Mouse (Mus musculus): ENCODE measurements around the gene Grm6.

Gene Grm6

DNA sequence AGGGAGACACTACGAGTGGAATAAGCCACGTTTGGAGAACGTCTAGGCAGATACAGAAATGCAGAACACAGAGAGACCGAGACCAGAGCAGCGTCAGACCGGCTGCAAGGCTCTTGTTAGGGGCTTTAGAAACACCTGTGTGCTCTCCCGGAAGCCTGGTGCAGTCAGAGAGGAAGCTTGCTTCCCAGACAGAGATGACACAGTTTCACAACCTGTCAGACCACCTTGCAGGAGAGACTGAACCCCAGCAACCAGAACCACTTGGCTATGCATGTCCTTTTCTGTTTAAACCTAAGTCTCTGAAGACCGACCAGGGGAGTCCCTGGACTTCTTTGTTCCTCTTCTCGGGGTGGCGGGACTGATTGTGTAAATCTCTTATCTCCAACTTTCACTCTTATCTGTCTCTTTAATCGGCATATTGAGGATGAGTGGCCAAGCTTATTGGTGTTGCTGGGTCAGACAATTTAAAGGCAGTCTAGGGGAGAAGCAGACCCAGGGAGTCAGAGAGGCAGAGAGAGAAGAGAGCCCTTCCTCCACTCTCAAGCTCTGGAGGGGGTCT lies at the start of gene Grm6:
TSS of gene Grm6 (plus strand) at position 509 of the 559 bp plus-strand sequence.
- no peak for DNase-seq

DNA sequence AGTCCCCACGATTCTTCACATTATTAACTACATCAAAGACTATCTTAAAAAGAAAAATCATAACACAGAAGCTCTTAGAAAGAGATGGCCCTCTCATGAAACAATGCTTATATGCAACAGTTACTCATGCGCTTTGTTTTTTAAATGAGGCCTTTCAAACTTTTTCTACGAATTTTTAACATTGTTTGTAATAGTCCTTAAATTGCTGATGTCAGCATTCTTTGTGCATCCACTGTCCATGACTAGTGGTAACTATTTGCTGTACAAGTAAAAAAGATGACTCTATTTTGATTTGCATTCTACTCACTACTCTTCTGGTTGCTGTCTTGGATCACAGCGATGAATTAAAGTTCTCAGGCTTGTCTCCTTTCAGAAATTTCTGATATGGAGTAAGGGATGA lies 36.3 kb upstream of the Grm6 start:
- no peak for DNase-seq

DNA sequence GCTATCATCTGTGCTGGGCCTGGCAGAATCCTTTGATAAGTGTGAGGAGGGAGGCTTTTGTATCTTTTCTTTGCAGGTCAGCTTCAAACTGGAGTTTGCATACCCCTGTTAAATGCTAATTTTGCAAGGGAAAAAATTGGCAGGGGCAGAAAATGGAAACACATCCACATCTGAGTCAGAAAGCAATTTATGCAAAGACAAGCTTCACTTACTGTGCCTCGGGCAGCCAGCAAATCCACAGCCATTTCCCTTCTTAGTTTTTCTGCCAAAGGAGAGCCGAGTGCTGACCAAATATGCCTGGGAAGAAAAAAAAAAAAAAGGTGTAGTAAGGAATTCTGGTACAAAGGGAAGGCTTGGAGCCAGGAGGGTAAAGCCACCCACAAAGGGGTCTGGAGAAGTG lies 24.3 kb upstream of the Grm6 start:
- DNase-seq = no peak

DNA sequence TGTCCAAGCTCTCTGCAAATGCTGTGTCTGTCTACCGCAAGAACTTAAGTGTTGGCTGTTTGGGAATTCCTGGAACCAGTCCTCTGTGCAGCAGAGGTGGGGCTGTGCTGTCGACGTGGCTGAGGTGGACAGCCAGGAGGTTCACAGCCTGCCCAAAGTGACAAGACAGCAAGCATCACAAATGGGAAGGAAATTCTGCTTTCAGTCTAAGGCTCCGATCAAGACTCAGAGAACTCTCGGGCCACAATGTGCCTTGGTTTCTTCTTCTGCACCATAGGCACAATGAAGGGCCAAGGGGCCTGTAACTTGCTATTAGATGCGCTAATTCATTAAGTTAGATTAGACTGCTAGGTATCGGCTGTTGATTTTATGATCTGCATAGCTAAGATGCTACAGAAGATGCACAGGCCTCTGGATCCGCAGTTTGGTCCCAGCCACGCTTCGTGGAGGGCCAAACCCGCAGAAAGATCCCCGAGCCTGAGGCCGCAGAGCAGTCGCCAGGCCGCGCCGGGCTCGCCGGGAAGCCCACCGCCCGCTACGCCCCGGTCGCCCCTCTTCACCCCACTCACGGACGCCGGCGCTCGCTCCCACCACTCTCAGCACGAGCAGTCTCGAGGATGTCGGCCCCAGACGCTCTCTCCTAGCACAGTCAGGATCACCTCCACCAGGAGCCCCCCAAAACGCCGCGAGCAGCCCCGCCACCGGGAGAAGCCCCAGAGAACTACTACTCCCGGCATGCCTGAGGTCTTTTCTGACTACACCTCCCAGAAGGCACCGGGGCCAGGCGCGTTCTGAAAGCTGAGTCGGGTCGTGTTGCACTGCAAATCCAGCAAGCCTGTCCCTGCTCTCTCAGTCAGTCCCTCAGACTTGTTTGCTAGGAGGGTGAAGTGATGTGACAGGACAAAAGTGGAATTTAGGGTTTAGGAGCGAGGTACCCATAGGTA lies 23.2 kb upstream of the Grm6 start, which contains the start of gene Zfp354c:
TSS of gene Zfp354c (minus strand) at position 715 of the 944 bp plus-strand sequence.
- peak; percentile 86 for DNase-seq

DNA sequence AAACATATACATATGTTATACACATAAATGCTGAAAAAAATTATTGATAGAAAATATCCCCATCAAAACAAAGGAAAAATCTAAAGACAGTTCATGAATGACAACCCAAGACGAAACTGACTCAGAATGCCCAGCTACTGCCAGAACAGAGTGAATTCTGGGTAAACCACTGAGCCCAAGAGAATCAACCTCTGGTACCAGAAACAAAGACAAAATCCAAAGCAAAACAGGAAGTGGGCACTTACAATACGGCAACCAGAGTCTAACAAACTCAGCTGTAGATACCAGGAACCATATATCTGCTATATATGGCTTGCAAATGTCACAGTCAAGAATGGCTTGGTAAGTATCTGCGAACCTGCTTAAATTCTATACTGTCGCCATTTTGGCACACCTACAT lies 14.8 kb upstream of the Grm6 start:
- DNase-seq = no peak

DNA sequence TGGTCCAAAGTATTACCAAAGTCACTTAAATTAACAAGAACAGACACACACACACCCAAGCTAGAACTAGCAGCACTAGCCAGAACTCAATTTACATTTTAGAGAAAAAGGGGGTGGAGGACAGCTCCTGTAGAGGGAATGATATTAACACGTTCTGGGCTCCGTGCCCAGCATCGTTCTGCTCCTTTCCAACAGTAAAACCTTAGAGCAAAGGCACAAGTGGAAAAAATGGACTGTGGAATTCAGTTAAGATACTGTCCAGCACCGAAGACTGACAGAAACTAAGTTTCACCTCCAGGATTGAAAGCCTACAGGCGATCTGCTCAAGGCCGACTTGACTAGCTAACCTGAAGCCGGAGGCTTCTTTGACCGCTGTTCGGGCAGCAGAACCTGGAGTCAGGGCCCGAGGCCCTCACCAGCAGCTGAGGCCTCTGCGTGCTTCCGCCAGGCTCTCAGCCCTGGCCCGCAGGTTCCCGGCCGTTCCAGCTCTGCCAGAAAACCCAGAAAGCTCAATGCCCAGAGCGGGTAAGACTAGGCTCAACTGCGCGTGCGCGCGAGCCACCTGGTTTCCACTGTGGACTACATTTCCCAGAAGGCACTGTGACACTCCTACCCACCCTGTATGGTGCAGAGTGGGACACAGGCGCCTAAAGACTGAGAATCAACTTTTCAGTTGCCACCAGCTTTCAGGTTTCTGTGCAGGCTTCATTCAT lies 9.3 kb upstream of the Grm6 start, which contains the start of gene Zfp879:
TSS of gene Zfp879 (minus strand) at position 530 of the 713 bp plus-strand sequence.
- DNase-seq = peak; percentile 97

DNA sequence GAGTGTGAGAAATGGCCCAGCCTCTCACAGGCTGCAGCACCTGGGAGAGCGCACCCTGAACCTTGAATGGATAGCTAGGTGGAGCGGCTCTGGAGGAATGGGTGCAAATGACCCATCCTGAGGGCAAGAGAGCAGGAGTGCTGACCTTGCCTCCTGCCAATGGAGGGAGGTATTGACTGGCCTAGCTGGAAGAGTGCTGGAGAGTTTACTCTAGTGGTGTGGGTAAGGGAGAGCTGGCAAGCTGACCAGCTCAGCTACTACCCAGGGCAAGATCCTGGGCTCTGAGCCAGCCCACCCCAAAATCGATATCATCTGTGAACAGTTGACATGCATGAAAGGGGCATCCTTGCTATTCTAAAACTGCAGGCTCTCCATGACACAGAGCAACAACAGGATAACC lies 4.5 kb upstream of the Grm6 start:
- no peak for DNase-seq

DNA sequence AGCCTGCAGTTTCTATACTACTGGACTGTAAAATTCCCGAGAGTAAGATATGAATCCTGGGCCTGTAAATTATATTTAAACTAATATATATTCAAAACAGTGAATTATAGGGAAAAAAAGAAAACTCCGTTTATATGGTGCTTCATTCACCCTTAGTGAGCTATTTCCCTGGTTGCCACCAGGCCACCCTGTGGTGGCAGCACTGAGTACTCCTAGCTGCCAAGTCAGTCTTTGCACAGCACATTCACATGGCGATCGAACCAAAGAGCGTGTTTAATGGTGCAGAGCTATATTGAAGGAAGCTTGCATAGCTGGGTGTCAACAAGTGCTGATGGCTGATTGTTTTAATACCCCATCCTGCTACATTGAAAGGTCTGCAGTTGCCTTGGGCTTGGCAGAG lies 3.4 kb upstream of the Grm6 start:
- DNase-seq = peak; percentile 34

DNA sequence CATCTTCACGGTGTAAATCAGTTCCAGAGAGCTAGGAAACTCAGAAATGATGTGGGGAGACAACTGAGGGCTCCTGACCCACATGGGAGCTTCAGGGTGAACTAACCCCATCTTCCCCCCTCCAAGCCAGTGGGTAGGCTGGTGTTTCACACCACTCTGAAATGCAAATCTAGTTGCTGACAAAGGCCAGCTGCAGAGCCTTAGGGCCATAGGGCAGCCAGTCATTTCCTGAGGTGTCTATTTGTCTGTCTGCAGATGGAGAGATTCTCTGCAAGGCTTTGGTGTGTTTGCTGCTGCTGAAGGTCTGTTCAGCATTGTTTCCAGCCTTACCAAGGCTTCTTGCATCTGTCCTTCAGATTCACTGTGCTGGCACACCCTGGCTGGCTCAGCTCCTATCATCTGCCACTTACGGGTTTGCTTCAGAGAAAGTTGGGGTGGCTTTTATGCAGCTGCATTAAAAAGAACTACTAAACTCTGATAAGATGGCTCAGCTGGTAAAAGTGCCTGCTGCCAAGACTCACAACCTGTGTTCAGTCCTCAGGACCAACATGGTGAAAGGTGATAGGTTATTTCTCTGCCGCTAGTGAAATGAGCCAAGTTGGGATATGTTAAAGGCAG lies 1.9 kb upstream of the Grm6 start:
- DNase-seq = no peak

DNA sequence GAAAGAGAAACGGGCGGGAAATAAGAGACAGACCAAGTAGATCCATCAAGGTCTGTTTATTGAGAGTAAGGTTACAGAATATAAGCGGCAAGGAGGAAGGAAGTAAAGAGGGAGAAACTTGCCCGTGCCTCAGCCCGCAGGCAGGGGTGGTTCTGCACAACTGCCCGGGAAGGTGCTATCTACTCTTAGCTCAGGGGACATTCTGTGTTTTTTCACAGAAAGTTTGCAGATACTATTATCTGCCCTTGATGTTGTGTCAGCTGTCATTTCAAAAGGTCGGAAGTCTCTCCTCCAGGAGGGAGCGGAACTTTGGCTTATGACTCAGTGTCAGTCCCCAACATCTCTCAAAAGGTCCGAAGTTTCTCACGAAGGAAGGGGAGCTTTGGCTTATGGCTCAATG lies 1.2 kb upstream of the Grm6 start:
- DNase-seq = no peak

DNA sequence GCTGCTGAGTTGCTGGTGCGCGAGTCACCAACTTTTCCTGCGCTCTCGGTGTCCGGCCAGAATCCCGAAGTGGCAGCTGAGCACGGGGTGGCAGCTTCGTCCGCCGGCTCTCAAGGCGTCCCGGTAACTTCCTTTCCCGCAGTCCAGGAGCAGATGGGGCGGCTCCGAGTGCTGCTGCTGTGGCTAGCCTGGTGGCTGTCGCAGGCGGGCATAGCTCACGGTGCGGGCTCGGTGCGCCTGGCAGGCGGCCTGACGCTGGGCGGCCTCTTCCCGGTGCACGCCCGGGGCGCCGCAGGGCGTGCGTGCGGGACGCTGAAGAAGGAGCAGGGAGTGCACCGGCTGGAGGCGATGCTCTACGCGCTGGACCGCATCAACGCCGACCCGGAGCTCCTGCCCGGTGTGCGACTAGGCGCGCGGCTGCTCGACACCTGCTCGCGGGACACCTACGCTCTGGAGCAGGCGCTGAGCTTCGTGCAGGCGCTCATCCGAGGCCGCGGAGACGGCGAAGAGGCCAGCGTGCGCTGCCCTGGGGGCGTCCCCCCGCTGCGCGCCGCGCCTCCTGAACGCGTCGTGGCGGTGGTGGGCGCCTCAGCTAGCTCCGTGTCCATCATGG lies 610 bp downstream of the Grm6 start:
- peak; percentile 22 for DNase-seq

DNA sequence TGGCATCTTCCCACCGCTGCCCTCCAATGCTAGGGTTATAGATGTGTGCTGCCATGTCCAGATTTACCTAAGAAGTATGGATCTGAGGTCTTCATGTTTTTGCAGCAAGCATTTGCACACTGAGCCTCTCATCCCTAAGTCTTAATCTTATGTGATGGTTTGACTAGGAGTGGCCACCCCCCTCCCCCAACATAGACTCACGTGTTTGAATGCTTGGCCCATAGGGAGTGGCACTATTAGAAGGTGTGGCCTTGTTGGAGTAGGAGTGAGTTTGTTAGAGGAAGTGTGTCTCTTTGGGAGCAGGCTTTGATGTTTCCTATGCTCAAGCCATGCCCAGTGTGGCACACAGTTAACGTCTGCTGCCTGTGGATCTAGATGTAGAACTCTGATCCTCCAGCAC lies 28.2 kb downstream of the Grm6 start:
- no peak for DNase-seq

DNA sequence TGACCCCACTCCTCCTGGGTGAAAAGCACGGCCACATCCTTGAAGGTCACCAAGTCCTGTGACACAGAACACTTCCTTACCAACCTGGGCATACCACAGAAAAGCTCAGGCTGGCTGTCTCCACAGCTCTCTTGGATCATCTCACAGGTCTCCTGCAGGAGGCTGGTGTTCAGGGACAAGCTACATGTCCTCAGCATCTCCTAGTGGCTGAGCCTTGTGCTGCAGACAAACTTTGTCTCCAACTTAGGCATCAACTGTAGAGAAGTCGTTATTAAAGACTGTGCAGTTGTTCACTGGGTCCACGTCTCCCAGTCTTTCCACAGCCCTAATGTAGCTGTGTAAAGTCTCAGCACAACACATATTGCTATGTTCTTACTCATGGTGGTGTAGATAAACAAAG lies 33.3 kb downstream of the Grm6 start:
- DNase-seq = no peak

DNA sequence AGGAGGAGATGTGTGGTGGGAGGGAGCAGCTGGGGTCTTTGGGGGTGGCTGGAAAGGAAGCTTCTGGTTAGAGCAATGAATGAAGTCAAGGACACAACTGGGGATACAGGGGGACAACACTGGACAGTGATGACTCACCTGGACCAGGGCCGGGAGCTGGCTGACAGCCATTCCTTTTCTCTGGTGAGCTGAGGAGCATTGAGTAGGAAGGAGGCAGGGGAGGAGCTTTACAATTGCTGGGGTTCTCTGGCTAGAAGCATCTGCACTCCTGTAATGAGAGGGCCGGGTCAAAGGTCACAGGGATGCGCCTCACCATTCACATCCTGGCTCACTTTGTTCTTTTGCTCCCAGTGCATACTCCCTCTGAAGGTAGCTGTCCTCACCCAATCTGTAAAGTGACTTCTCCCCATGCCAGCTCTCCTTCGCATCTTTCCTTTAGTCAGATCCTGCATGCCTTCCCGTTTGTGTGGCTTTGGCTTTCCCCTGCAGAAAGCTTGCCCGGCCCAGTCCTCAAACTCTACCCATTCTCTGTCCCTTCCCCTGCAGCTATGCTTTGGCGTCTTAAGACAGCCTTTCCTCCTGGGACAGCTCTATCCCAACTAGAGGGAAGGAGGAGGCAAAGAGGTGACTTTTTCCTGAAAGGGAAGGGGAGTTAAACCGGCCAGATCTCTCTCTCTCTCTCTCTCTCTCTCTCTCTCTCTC lies 35.9 kb downstream of the Grm6 start:
- peak; percentile 24 for DNase-seq

DNA sequence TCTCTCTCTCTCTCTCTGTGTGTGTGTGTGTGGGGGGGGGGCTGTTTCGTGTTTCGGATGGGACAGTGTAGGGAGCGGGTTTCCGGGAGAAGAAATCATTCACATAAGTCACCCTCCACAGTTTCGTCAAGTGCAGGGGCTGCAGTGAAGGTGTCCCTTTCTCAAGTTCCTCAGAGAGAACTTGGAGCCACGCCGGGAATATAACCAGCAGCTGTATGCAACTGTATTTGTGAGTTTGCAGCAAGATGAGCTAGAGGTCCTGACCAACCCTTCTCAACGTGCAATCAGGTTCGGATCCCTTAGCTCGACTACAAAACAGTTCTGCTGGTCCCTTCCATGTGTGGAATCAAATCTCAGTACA lies 36.4 kb downstream of the Grm6 start:
- no peak for DNase-seq

DNA sequence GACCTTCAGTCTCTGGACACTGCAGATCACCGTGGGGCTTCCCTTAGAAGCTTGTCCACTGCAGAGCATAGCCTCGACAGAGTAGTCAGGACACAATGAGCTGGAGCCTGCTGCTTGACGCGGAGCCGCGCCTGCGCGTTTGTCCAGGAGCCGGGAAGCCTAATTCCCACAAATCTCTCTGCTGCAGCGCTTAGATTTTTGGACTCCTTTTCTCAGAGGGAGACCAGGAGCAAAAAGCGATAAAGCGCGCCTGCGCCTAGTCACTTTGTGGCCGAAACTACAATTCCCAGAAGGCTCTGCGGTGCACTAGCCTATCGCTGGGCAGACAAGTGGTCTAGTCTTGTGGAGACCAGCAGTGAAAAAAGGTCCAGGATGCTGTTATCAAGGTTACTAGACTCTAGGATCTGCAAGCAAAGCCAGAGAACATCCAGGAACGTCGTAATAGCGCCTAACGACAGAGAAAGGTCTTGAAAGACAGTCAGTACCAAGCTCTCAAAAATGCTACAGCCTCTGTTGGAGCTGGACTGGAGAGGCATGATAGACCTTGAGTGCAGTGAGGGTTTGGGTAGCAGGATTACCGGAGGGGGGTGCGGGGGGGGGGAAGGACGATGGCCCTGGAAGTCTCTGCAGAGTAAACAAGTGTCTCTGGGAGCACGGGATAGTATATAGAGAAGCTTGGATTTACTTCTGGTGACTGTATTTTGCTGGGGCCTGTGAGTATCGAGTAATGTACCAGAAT lies 37.1 kb downstream of the Grm6 start, which contains the start of gene Zfp454:
TSS of gene Zfp454 (minus strand) at position 262 of the 739 bp plus-strand sequence.
- DNase-seq = peak; percentile 86

DNA sequence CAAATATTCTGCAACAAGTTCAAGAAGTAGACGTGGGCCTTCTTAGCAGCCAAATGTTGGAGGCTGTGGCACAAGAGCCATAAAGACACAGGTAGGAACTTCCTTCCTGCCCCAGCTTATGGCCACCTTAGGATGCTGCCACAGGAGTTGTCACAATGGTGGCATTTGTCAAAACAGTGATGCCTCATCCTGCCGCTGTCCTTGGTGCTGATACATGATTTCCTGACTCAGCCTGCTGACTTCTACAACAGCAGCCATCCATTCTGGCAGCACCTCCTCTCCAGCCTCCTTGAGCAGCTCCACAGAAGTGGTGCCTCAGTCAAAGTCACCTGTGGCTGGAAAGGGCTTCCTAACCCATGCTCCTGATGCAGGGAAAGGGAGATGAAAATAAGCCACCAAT lies 42.0 kb downstream of the Grm6 start:
- no peak for DNase-seq

DNA sequence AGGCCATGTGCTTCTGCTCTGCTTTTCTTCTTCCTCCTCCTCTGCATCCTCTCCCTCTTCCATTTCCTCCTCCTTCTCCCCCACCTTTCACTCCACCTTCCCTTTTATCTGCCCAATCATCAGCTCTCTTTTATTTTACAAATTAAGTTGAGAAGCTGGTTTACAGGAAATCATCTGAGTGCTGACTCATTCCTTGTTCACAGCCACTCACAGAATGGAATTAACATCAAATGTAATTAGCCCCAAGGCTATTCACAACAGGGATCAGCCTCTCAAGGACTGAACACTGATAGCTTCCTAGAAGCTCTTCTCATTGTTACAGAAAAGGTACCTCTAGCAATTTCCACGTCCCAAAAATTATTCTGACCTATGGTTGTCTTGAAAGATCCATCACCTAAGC lies 46.9 kb downstream of the Grm6 start:
- DNase-seq = no peak

DNA sequence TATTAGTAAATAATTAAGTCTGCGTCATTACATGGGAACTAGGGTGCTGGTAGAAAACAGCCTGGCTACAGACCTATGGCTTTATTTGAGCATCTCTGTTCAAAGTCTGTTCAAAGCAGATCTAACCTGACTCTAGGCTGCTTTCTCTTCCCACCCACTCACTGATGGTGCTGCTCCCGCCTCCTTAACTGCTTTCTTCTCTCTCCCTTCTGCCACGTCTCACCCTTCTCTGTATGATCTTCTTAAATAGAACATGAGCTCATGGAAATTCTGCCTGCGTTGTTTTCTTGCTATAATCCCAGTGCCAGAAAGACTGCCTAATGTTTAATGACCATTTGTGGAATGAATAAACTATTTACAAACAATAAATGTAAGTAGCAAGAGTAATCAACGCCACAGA lies 57.7 kb downstream of the Grm6 start:
- DNase-seq = no peak

DNA sequence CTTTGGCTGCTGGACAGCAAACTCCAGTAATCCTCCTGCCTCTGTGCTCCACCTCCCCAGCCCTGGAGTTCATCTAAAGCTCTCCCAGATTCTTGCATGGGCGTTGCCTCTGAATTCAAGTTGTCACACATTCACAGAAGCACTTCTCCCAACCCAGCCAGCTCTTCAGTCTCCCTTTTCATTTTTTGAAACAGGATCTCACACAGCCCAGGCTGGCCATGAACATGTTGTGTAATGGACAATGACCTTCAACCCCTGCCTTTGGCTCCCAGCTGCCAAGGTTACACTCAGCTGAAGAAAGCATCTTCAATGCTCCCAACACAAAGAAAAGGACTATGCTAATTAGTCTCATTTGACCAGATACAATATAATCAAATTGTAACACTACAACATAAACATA lies 62.8 kb downstream of the Grm6 start:
- no peak for DNase-seq

DNA sequence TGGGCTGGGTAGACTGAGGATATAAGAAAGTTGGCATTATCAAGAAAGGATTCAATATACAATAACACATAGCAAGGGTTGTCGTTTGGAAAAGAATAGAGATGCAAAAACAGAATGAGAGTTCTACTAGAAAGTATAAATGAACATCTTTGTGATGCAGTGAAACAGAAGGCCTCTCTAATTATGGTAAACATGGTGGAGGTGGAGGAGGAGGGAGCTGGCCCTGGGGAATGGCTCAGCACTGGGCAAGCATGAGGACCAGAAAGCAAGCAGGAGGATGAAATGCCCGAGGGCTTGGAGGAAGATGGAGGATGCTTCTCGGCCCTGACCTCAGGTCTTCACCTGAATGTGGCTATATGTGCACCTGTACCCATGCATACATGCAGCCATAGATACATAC lies 64.0 kb downstream of the Grm6 start:
- no peak for DNase-seq

All from right cerebral cortex, postnatal 14 days (tissue).